Mouse (Mus musculus) hindbrain, embryonic 16.5 days (tissue): ENCODE results near the gene Psg22. TPM values are rescaled to one million over a fixed set of nuclear protein-coding genes. Genes with fewer than 3 reads are reported as not detected.
"Not testable (repeated sequence)": the region's sequence is repeated elsewhere in the genome, so short reads cannot be mapped to it uniquely, and the experiment has no call there.

ENCODE experiments used
- ATAC-seq: fragments of 200-750 bp; cut with Nextera tagmentation; 2 replicates; pipeline ENCODE4 v1.8.0; 2017; ENCODE audit warnings: moderate TSS enrichment, moderate library complexity
- H3K27ac ChIP-seq: fragments of 300-500 bp; sonication (generic); 2 replicates; pipeline ENCODE4 v1.5.1; 2014; ENCODE audit warnings: low read depth, mild to moderate bottlenecking, control low read depth, low read length, moderate library complexity
- H3K27me3 ChIP-seq: fragments of 300-500 bp; sonication (generic); replicated peaks from 2 replicates; pipeline ENCODE4 v1.6.1; 2014; ENCODE audit warnings: low read length; ENCODE audit not compliant: control insufficient read depth, insufficient read depth
- H3K36me3 ChIP-seq: fragments of 300-500 bp; sonication (generic); 2 replicates; pipeline ENCODE4 v1.6.1; 2014; ENCODE audit warnings: mild to moderate bottlenecking, low read length, moderate library complexity, mixed read lengths; ENCODE audit not compliant: control insufficient read depth, insufficient read depth
- H3K4me1 ChIP-seq: fragments of 300-500 bp; sonication (generic); 2 replicates; pipeline ENCODE4 v1.6.1; 2014; ENCODE audit warnings: low read depth, low read length; ENCODE audit not compliant: control insufficient read depth, insufficient read depth
- H3K4me2 ChIP-seq: fragments of 300-500 bp; sonication (generic); 2 replicates; pipeline ENCODE4 v1.6.1; 2014; ENCODE audit warnings: mild to moderate bottlenecking, low read length, control low read depth, moderate library complexity
- H3K4me3 ChIP-seq: fragments of 300-500 bp; sonication (generic); 2 replicates; pipeline ENCODE4 v1.5.1; 2014; ENCODE audit warnings: mild to moderate bottlenecking, low read length, control low read depth, moderate library complexity
- H3K9ac ChIP-seq: fragments of 300-500 bp; sonication (generic); 2 replicates; pipeline ENCODE4 v1.6.1; 2014; ENCODE audit warnings: low read depth, mild to moderate bottlenecking, control low read depth, low read length, moderate library complexity
- H3K9me3 ChIP-seq: fragments of 300-500 bp; sonication (generic); 2 replicates; pipeline ENCODE4 v1.6.1; 2014; ENCODE audit warnings: mild to moderate bottlenecking, low read length, moderate library complexity; ENCODE audit not compliant: control insufficient read depth
- WGBS: fragments of 180-500 bp; shearing (Covaris S2); extraction: QIAGEN DNeasy Blood & Tissue Kit; methylation state at CpG from one replicate; pipeline ENCODE4 v1.1.7; 2014; 5-methylcytosine and 5-hydroxymethylcytosine counted together
- polyA plus RNA-seq: library from polyadenylated mRNA; unstranded; fragments of >200 nt; fragmentation: Nextera tagmentation; extraction: Ambion mirVana; gene quantifications from 2 replicates; pipeline ENCODE4 v1.2.1, GENCODE M21; 2015

Gene Psg22
- polyA plus RNA-seq, 1 experiment from 2014 or later: not detected

GRCm38 (mm10) chr7:18733111-18733510 lies 15.2 kb downstream of the Psg22 start:
- Histone ChIP-seq H3K27me3 (no peaks in the 10 kb centered on the region), H3K4me3 (no peak overlapping the region), H3K4me1 (no peaks in the 10 kb centered on the region), H3K9ac (no peak overlapping the region), H3K27ac (no peak overlapping the region), H3K4me2 (no peak overlapping the region), H3K36me3 (no peaks in the 10 kb centered on the region), H3K9me3 (no peaks in the 10 kb centered on the region)
- no peak for ATAC-seq

- no peak overlapping the region for H3K4me3 ChIP-seq
- H3K36me3 ChIP-seq: no peaks in the 10 kb centered on the region
- H3K4me1 ChIP-seq: no peaks in the 10 kb centered on the region
- no peaks in the 10 kb centered on the region for H3K9me3 ChIP-seq
- no peak for ATAC-seq
- H3K9ac ChIP-seq: no peak overlapping the region
- no peak overlapping the region for H3K27ac ChIP-seq
- no peaks in the 10 kb centered on the region for H3K27me3 ChIP-seq
- no peak overlapping the region for H3K4me2 ChIP-seq
- WGBS: 92% methylated on average over 1 of the region's 1 CpGs
Measured at GRCm38 (mm10) chr7:18734451-18734850, 16.6 kb downstream of the Psg22 start.

- peaks cover 7% of the 10 kb centered on the region for H3K27me3 ChIP-seq
- H3K4me1 ChIP-seq: no peaks in the 10 kb centered on the region
- H3K4me2 ChIP-seq: peak overlapping the region; percentile 56
- no peak overlapping the region; the same call in 1 of the 2 replicates for H3K27ac ChIP-seq
- H3K36me3 ChIP-seq: no peaks in the 10 kb centered on the region
- H3K9me3 ChIP-seq: no peaks in the 10 kb centered on the region
- H3K9ac ChIP-seq: peak overlapping the region; percentile 56
- peak overlapping the region; percentile 36 for H3K4me3 ChIP-seq
- 7% methylated on average over 20 of the region's 20 CpGs for WGBS
- peak; percentile 46; the same call in 1 of the 2 replicates for ATAC-seq
Measured at GRCm38 (mm10) chr7:18746189-18746860, 28.4 kb downstream of the Psg22 start.

- not testable (repeated sequence) for H3K9ac ChIP-seq, H3K4me3 ChIP-seq, H3K4me2 ChIP-seq, ATAC-seq, H3K27ac ChIP-seq, H3K9me3 ChIP-seq, H3K27me3 ChIP-seq, H3K4me1 ChIP-seq, H3K36me3 ChIP-seq
- 49% methylated on average over 2 of the region's 2 CpGs for WGBS
Measured at GRCm38 (mm10) chr7:18747420-18747819, 29.5 kb downstream of the Psg22 start.

- no peak overlapping the region for H3K27ac ChIP-seq
- H3K4me3 ChIP-seq: no peak overlapping the region
- H3K9me3 ChIP-seq: no peaks in the 10 kb centered on the region
- H3K4me1 ChIP-seq: no peaks in the 10 kb centered on the region
- ATAC-seq: peak; percentile 65
- peaks cover 7% of the 10 kb centered on the region for H3K27me3 ChIP-seq
- WGBS: 11% methylated on average over 6 of the region's 6 CpGs
- H3K36me3 ChIP-seq: no peaks in the 10 kb centered on the region
- H3K4me2 ChIP-seq: no peak overlapping the region
- no peak overlapping the region for H3K9ac ChIP-seq
Measured at GRCm38 (mm10) chr7:18748994-18749895, 31.4 kb downstream of the Psg22 start.

- ATAC-seq: peak; percentile 95
- H3K4me3 ChIP-seq, H3K9ac ChIP-seq, H3K27me3 ChIP-seq, H3K36me3 ChIP-seq, H3K9me3 ChIP-seq, H3K27ac ChIP-seq, H3K4me1 ChIP-seq: not testable (repeated sequence)
- peak overlapping the region; percentile 23 for H3K4me2 ChIP-seq
- 57% methylated on average over 11 of the region's 13 CpGs for WGBS
Measured at GRCm38 (mm10) chr7:18749896-18750477, 32.1 kb downstream of the Psg22 start.

- WGBS: 91% methylated on average over 7 of the region's 7 CpGs
- not testable (repeated sequence) for H3K9ac ChIP-seq, H3K4me2 ChIP-seq, H3K4me3 ChIP-seq, H3K27ac ChIP-seq, ATAC-seq, H3K4me1 ChIP-seq, H3K27me3 ChIP-seq, H3K9me3 ChIP-seq, H3K36me3 ChIP-seq
Measured at GRCm38 (mm10) chr7:18760152-18760551, 42.3 kb downstream of the Psg22 start.

- not testable (repeated sequence) for H3K27ac ChIP-seq, ATAC-seq, H3K36me3 ChIP-seq, H3K9ac ChIP-seq, H3K4me1 ChIP-seq, H3K4me3 ChIP-seq, H3K4me2 ChIP-seq, H3K9me3 ChIP-seq, H3K27me3 ChIP-seq
- 40% methylated on average over 1 of the region's 2 CpGs for WGBS
Measured at GRCm38 (mm10) chr7:18762885-18763284, 45.0 kb downstream of the Psg22 start.
